Mouse (Mus musculus) G1E (cell line): ENCODE results near the gene Gm47841. TPM values are rescaled to one million over a fixed set of nuclear protein-coding genes. Genes with fewer than 3 reads are reported as not detected.

Experiments
- ATAC-seq: 2 replicates; pipeline ENCODE4 v1.8.0; 2016; ENCODE audit warnings: mild to moderate bottlenecking; ENCODE audit not compliant: insufficient number of reproducible peaks, poor library complexity, low FRiP score, severe bottlenecking; ENCODE audit errors: extremely low read depth
- DNase-seq: peaks from one replicate; pipeline ENCODE4 v3.0.0; 2012; ENCODE audit warnings: low spot score
- H3K27me3 ChIP-seq: 2 replicates; pipeline ENCODE4 v1.6.1; 2012; ENCODE audit warnings: mild to moderate bottlenecking, low read length, inconsistent platforms; ENCODE audit not compliant: insufficient read depth
- H3K36me3 ChIP-seq: replicated peaks from 2 replicates; pipeline ENCODE3; 2012; ENCODE audit warnings: mild to moderate bottlenecking, inconsistent platforms
- H3K4me1 ChIP-seq: 2 replicates; pipeline ENCODE4 v1.6.1; 2012; ENCODE audit warnings: low read depth, low read length, inconsistent platforms, mixed read lengths; ENCODE audit not compliant: insufficient read depth
- H3K4me3 ChIP-seq: 2 replicates; pipeline ENCODE4 v1.5.1; 2012; ENCODE audit warnings: low read depth, mild to moderate bottlenecking, inconsistent platforms, low read length, moderate library complexity, mixed read lengths
- H3K9me3 ChIP-seq: replicated peaks from 2 replicates; pipeline ENCODE4 v1.6.1; 2012; ENCODE audit warnings: inconsistent platforms
- CTCF ChIP-seq: IDR thresholded peaks from 2 replicates; pipeline ENCODE4 v1.5.1; 2012; ENCODE audit warnings: low read depth, low read length, inconsistent platforms, mixed read lengths
- GATA1 ChIP-seq: IDR thresholded peaks from 2 replicates; pipeline ENCODE4 v1.6.1; 2012; ENCODE audit warnings: borderline replicate concordance, low read length, inconsistent platforms, mixed read lengths
- GATA2 ChIP-seq: IDR thresholded peaks from 2 replicates; pipeline ENCODE4 v1.6.1; 2012; ENCODE audit warnings: low read depth, low read length, inconsistent platforms, borderline replicate concordance
- POLR2AphosphoS5 ChIP-seq: IDR thresholded peaks from 2 replicates; pipeline ENCODE4 v1.6.1; 2012; ENCODE audit warnings: low read depth, low read length, inconsistent platforms; ENCODE audit not compliant: insufficient replicate concordance
- TAL1 ChIP-seq: conservative IDR thresholded peaks from 2 replicates; pipeline ENCODE4 v1.6.1; 2012; ENCODE audit warnings: low read depth, low read length, inconsistent platforms, mixed read lengths
- polyA plus RNA-seq: library from polyadenylated mRNA; stranded (reverse); fragments of >175 nt; gene quantifications from 2 replicates; pipeline ENCODE4 v1.2.3, GENCODE M21; 2012
- total RNA-seq, 2 experiments: library from RNA; stranded (forward) in 1 of 2; stranded (reverse) in 1 of 2; fragments of 200-1000 nt in 1 of 2; fragments of >200 nt in 1 of 2; fragmentation: Nextera tagmentation in 1 of 2; gene quantifications; 2 replicates each; pipeline ENCODE4 v1.2.3; 2014 to 2017

The Gm47841 gene
- total and polyA plus RNA-seq, 3 experiments = not detected

DNA sequence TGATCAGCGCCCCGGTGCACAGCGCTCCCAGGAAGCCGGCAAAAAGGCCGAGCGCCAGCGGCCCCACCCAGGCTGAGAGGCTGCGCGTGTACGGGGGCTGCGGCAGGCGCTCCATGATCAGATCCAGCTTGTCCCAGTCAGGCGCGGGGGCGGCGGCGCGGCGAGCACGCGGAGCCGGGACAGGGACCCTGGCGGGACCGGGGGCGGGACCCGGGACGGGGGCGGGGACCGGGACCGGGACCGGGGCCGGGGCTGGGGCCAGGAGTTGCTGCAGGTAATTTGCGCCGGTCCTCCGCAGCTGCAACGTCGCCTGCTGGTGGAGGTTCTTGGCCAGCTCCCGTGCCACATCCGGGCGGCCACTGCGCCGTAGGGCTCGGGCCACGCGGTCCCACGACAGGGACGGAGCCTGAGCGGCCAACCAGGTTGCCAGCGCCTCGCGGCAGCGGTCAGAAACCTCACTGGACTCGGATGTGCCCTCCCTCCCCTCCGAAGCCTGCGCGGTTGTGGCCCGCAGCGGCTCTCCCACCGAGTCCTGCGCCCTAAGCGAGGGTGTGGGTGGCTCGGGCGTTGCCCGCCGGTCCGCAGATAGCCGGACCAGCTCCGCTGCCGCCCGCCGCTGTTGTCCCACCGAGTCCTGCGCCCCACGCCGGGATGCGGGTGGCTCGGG lies 537 bp downstream of the Gm47841 start:
- Histone ChIP-seq H3K36me3 (no peaks in the 10 kb centered on the region), H3K9me3 (peaks cover 82% of the 10 kb centered on the region), H3K27me3 (no peaks in the 10 kb centered on the region), H3K4me3 (peak overlapping the region; percentile 27; the same call in 1 of the 2 replicates), H3K4me1 (no peaks in the 10 kb centered on the region)
- ATAC-seq = no peak
- TF ChIP-seq GATA2 = no peak
- no peak for TF ChIP-seq CTCF
- TF ChIP-seq TAL1 = no peak
- TF ChIP-seq POLR2AphosphoS5 = no peak
- no peak for TF ChIP-seq GATA1
- no peak for DNase-seq

DNA sequence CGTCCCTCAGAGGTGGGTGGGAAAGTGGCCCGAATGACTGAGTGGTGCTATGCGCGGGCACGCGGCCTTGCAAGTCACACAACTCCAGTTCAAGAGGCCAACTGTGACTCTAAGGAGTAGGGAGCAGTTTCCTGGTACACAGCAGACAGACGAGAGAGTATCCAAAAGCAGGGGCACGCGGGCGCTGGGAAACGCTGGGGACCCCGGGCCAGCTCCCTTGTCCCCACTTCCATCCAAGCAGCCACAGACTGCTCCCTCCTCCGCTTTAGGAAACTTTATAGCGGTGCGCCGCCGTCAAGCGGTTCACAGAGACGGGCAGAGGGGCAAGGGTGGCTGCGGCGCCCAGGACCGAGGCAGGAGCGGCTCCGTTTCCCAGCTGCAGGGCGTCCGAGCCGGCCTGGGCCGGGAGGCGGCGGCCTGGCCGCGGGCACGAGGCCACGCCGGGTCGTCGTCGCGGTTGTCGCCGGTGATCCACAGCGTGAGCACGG lies 1.1 kb downstream of the Gm47841 start:
- Histone ChIP-seq H3K9me3 (peaks cover 82% of the 10 kb centered on the region), H3K4me1 (no peaks in the 10 kb centered on the region), H3K4me3 (no peak overlapping the region; the same call in 1 of the 2 replicates), H3K36me3 (no peaks in the 10 kb centered on the region), H3K27me3 (no peaks in the 10 kb centered on the region)
- no peak for ATAC-seq
- no peak for TF ChIP-seq GATA2
- TF ChIP-seq TAL1 = no peak
- no peak for TF ChIP-seq POLR2AphosphoS5
- no peak for TF ChIP-seq CTCF
- TF ChIP-seq GATA1 = no peak
- DNase-seq = no peak

DNA sequence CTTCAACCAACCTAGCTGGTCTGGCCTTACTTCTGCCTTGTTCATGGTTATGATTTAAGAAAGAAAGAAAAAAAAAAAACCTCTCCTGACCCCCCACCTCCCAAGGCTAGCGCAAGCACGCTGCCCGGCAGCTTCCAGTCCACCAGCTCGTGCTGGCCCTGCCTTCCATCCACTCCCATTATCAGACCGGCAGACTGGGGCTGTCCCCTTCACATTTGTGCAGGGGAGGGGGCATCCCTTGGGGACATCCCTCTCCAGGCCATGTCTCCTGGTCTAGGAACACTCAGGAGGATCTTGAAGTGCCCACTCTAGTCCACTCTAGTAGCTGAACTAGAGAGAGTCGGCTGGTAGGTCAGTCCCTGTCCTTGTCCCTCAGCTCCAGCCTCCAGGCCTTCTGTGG lies 2.7 kb downstream of the Gm47841 start:
- DNase-seq (no peak), ATAC-seq (no peak)
- TF ChIP-seq GATA1 (no peak), CTCF (no peak), TAL1 (no peak), GATA2 (no peak), POLR2AphosphoS5 (no peak)
- no peaks in the 10 kb centered on the region for H3K4me1 ChIP-seq
- H3K27me3 ChIP-seq = peaks cover 2% of the 10 kb centered on the region; the same call in 1 of the 2 replicates
- H3K9me3 ChIP-seq = peaks cover 83% of the 10 kb centered on the region
- no peaks in the 10 kb centered on the region for H3K36me3 ChIP-seq
- no peak overlapping the region for H3K4me3 ChIP-seq

DNA sequence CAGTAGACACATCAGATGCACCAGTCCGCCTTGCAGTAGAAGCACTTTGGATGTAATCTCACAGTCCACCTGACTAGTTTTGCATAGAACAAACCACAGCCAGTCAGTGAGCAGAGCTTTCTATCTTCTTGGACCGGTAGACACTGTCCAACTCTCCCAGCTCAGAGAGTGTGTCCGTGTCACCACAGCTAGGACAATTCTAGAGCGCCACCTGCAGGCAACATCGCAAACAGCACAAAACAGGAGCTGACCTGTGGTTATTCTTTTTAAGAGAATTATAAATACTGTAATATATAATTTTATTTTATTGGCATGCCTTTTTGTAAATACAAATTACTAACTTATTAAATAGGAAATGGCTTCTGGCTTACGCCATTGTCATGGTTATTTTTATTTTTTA lies 4.6 kb downstream of the Gm47841 start:
- TF ChIP-seq GATA1 = no peak
- TF ChIP-seq POLR2AphosphoS5 = no peak
- TF ChIP-seq TAL1 = no peak
- no peak for TF ChIP-seq GATA2
- no peaks in the 10 kb centered on the region for H3K36me3 ChIP-seq
- peaks cover 2% of the 10 kb centered on the region; the same call in 1 of the 2 replicates for H3K27me3 ChIP-seq
- DNase-seq = no peak
- H3K4me1 ChIP-seq = no peaks in the 10 kb centered on the region
- no peak for ATAC-seq
- peaks cover 82% of the 10 kb centered on the region for H3K9me3 ChIP-seq
- H3K4me3 ChIP-seq = no peak overlapping the region

DNA sequence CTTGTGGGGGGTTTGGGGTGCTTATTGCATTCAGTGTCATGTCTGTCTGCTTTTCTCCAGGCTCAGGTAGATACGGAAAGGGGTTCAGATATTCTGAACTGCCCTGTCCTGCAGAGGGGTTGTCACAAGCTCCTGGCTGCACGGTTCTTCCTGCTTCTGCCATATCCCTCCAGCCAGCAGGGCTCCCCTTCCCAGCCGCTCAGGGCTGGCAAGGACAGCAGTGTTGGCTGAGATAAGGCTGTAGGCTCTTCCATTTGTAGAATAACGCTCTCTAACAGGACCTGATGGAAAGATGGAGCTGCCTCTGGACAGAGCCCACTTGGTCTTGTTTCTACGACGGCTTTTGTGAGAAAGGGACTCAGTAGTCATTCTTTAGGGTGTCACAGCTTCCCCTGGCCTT lies 5.2 kb downstream of the Gm47841 start:
- no peak for TF ChIP-seq GATA1
- TF ChIP-seq CTCF = no peak
- TF ChIP-seq TAL1 = no peak
- no peak for TF ChIP-seq GATA2
- no peak for TF ChIP-seq POLR2AphosphoS5
- peaks cover 2% of the 10 kb centered on the region; the same call in 1 of the 2 replicates for H3K27me3 ChIP-seq
- no peak for ATAC-seq

DNA sequence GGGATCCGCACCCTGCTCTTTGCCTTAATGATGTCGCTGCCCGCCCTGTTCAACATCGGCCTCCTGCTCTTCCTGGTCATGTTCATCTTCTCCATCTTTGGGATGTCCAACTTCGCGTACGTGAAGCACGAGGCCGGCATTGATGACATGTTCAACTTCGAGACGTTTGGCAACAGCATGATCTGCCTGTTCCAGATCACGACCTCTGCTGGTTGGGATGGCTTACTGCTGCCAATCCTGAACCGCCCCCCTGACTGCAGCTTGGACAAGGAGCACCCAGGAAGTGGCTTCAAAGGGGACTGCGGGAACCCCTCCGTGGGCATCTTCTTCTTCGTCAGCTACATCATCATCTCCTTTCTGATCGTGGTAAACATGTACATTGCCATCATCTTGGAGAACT lies 7.5 kb downstream of the Gm47841 start:
- Histone ChIP-seq H3K9me3 (peaks cover 81% of the 10 kb centered on the region), H3K27me3 (peaks cover 2% of the 10 kb centered on the region; the same call in 1 of the 2 replicates), H3K4me3 (no peak overlapping the region), H3K36me3 (no peaks in the 10 kb centered on the region), H3K4me1 (no peaks in the 10 kb centered on the region)
- ATAC-seq (no peak), DNase-seq (no peak)
- no peak for TF ChIP-seq TAL1
- TF ChIP-seq GATA1 = no peak
- TF ChIP-seq CTCF = no peak
- TF ChIP-seq POLR2AphosphoS5 = no peak
- no peak for TF ChIP-seq GATA2

More for the DNA sequence above, 5.2 kb downstream of the Gm47841 start:
- Histone ChIP-seq H3K9me3 (peaks cover 83% of the 10 kb centered on the region), H3K36me3 (no peaks in the 10 kb centered on the region), H3K4me3 (no peak overlapping the region), H3K4me1 (no peaks in the 10 kb centered on the region)
- DNase-seq = no peak

DNA sequence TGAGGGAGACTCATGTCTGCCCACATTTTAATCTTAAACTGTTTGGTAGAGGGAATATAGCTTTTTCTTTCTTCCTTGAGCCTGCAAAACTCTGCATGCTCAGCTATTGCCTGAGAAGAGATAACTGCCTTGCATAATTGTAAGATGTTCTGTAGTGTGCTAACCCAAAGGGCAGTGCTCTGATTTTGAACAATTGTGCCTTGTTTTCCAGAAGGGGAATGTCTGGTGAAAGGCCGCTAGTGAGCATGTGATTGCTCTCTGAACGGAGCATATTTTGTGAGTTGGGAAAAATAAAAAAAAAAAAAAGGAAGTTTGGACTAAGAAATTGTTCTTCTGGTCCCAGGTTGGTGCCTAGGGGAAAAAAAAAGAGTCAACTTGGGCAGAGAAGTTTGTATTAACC lies 18.2 kb downstream of the Gm47841 start:
- DNase-seq (no peak), ATAC-seq (no peak)
- Histone ChIP-seq H3K36me3 (no peaks in the 10 kb centered on the region), H3K9me3 (peaks cover 88% of the 10 kb centered on the region), H3K27me3 (no peaks in the 10 kb centered on the region), H3K4me1 (no peaks in the 10 kb centered on the region), H3K4me3 (no peak overlapping the region)
- no peak for TF ChIP-seq GATA2
- TF ChIP-seq POLR2AphosphoS5 = no peak
- no peak for TF ChIP-seq GATA1
- no peak for TF ChIP-seq TAL1
- TF ChIP-seq CTCF = no peak
